Mouse (Mus musculus) C2C12 (cell line): Measurements from ENCODE around the gene Ppp1r26.

Experiments used
- CTCF ChIP-seq: IDR thresholded peaks from one replicate; pipeline ENCODE4 v1.5.1; 2011; ENCODE audit not compliant: control insufficient read depth, insufficient read depth, insufficient read length
- MAX ChIP-seq: IDR thresholded peaks from one replicate; pipeline ENCODE4 v1.6.1; 2011; ENCODE audit warnings: mild to moderate bottlenecking, control low read depth

- TF ChIP-seq CTCF (no peak), MAX (no peak)
These were observed 19.4 kb upstream of the Ppp1r26 start for GRCm38 (mm10) chr2:28427226-28427625.
